Mouse (Mus musculus) megakaryocyte-erythroid progenitor cell, adult 5-6 weeks (primary cell): ENCODE measurements around the gene Rap1gap2. TPM values are rescaled to one million over a fixed set of nuclear protein-coding genes. Genes with fewer than 3 reads are reported as not detected.

ENCODE experiments used
- ATAC-seq: replicated peaks from 2 replicates; pipeline ENCODE4 v1.8.0; 2016; ENCODE audit warnings: mild to moderate bottlenecking, inconsistent platforms; ENCODE audit not compliant: severe bottlenecking, poor library complexity, low FRiP score, low TSS enrichment
- total RNA-seq, 2 experiments: library from RNA; stranded (forward) in 1 of 2; stranded (reverse) in 1 of 2; fragments of 200-1000, 215-1000 nt in 1 of 2; fragments of >200 nt in 1 of 2; fragmentation: Nextera tagmentation in 1 of 2; gene quantifications; 2 replicates each; pipeline ENCODE4 v1.2.3; 2014 to 2017

Gene Rap1gap2
- total RNA-seq, 2 experiments from 2014 or later = 1.6 to 2.3 TPM

DNA sequence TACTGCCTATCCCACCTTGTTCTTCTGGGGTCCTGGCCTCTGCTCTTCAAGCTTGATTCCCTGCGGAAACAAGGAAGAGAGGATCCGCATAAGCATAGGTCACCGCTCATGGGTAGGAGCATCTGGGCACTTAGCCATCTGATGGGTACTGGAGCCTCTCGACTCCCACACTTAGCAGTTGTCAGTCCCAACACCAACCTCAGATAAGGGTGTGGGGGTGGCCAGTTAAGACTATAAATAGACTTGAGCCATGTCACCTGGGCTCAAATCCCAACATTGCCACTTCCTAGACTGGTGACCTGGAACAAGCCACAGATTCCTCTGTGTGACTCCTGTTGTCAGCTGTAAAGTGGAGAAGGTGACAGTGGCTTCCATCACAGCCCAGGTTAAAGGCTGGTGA, 172.5 kb downstream of the Rap1gap2 start:
- no peak for ATAC-seq

GRCm38 (mm10) chr11:74435366-74435765, 175.3 kb downstream of the Rap1gap2 start:
- ATAC-seq = no peak

- ATAC-seq = no peak
Measured at GRCm38 (mm10) chr11:74433000-74433399, 177.7 kb downstream of the Rap1gap2 start.

DNA sequence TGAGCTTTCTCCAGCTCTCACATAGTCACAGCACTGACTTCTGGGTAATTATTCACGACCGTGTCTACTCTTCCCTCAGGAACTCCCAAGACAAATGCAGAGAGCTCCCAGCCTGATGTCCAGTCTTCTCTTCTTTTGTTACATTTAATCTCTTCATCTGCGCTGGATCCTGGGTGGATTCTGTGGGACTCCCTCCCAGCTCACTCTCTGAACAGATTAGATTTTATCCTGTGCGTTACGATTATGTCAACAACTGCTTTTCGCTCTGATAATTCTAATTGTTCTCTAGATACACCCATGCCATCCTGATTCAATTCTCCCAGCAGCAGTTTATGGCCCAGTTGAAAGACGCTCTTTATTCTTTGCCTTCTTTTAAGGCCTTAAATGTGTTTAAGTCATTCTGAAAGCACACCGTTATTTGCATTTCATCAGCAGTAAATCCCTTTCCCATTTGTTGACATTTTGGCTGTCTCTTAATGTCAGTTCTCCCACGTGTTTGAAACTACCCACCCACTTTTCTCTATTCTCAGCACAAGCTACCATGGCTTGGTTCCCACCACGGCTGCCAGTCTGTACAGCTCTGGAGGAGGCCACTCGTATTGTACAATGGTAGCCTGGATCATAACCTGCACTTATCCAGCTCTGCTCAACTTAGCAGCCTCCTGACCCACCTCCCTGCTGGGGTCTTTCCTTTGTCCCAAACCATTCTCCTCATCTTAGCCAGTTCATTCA, 180.8 kb downstream of the Rap1gap2 start:
- ATAC-seq = no peak

GRCm38 (mm10) chr11:74426306-74426705, 184.4 kb downstream of the Rap1gap2 start:
- no peak for ATAC-seq

- no peak for ATAC-seq
Measured at GRCm38 (mm10) chr11:74422019-74422418, 188.7 kb downstream of the Rap1gap2 start.

DNA sequence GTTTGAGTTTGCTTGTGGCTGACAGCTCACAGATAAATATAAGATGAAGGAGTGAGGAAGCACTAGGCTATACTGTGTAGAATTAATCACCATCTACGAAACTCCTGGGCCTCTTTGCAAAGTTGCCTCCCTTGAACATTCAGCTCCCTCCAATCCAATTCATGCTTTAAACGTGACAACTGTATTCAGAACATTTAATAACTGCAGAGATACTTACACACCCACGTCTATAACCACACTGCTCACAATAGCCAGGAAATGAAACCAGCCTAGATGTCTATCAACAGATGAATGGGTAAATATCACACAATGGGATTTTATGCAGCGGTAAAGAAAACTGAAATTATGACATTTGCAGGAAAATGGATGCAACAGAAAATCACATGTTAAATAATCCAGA, 189.6 kb downstream of the Rap1gap2 start:
- ATAC-seq = no peak

DNA sequence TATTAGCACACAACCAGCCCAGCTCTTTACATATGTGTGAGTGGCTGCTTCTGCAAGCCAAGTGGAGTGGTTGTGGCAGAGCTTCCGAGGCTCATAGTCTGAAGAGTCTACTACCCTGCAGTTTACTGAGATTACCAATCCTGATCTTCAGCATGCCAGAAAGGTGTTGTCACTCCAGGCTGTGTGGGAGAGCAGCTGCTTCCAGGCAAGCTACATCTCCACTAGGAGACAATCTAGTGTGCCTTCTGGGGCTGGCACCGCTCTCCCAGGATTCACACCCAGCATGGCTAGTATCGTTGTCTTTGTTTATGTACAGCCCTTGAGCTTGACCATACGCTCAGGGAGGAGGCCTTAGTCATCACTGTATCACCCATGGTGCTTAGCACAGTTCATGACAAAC, 191.1 kb downstream of the Rap1gap2 start:
- ATAC-seq = no peak

GRCm38 (mm10) chr11:74415736-74416135, 195.0 kb downstream of the Rap1gap2 start:
- ATAC-seq = no peak

DNA sequence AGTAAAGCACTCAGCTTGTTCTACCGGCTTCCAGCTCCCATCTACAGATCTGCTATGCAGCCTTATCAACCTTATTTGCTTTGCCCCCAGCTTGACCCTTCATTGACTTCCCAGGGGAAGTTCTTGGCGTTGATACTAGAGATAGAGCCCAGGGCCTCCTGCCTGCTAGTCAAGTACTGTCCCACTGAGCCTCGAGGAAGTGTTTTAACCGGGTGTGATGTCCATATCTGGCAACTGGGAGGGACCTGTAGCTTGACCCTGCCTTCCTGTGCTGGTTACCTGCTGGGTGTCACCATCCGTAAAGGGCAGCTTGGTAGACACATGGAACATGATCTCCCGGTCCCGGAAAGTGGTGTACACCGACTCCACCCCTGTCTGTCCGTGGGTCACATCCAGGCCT, 196.6 kb downstream of the Rap1gap2 start:
- ATAC-seq = no peak

GRCm38 (mm10) chr11:74413449-74413972, 197.2 kb downstream of the Rap1gap2 start:
- no peak for ATAC-seq

DNA sequence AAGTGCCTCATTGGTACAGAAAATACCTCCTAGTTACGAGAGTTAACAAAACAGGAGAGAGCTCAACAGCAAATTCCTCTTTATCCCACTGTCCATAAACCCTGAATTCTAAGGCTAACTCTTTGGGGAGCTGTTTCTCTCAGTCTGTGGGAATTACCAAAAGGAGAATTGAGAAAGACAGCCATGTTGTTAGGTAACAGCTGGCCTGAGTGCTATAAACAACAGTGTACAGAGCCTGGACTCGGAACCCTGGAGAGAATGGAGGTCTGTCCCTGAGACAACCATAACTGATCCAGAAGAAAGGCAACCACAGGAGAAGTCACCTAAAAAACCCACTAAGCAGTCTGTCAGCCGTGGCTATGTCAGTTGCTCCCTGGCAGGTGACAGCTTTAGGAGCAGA, 198.3 kb downstream of the Rap1gap2 start:
- no peak for ATAC-seq

DNA sequence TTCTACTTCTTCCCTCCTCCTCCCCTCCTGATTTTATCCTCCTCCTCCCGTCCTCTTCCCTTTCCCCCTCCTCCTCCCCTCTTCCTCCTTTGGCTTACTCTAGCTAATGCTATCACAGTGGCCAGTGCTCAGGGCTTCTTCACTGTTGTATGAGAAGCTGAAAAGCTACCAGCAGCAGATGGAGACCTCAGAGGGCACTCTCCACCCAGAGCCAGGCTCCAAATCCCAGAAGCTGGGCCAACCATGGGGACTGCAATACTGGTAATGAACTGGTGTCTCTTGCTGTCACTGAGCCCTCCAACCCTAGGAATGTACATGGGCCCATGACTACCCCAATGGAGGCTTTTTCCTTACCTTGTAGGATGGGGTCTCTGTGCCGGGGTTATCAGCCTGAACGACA, 198.8 kb downstream of the Rap1gap2 start:
- no peak for ATAC-seq

DNA sequence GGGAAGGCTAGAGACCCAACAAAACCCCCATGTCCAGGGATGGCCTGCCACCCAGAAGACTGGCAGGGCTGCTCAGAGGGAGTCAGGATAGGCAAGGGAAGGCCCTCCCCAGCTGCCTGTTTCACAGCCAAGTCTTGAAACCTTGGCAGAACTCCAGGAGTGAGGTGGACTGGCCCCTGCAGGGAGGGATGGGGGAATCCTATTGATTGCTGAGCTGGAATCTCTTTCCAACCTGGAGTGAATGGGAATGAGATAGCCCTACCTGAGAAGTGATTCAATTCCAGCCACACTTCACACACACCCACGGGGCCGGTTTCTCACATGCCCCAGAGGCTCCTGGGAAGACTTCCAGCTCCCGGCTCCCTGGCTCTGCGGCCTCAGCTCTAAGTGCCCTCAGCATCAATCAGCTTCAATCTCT, 200.9 kb downstream of the Rap1gap2 start:
- no peak for ATAC-seq

DNA sequence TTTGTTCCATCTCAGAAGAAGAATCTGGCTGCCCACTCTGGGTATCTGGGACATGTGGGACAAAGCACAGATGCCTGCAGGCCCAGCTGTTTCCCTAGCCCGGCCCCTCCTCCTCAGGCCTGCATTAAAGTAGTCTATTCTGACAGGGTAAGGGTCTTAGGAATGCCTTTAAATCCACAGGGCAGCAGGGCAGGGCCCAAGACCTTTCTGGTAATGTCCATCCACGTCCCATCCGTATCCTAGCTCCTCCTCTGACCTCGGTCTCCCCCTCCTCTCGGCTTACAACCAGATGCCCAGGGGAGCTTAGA, 201.3 kb downstream of the Rap1gap2 start:
- no peak for ATAC-seq

DNA sequence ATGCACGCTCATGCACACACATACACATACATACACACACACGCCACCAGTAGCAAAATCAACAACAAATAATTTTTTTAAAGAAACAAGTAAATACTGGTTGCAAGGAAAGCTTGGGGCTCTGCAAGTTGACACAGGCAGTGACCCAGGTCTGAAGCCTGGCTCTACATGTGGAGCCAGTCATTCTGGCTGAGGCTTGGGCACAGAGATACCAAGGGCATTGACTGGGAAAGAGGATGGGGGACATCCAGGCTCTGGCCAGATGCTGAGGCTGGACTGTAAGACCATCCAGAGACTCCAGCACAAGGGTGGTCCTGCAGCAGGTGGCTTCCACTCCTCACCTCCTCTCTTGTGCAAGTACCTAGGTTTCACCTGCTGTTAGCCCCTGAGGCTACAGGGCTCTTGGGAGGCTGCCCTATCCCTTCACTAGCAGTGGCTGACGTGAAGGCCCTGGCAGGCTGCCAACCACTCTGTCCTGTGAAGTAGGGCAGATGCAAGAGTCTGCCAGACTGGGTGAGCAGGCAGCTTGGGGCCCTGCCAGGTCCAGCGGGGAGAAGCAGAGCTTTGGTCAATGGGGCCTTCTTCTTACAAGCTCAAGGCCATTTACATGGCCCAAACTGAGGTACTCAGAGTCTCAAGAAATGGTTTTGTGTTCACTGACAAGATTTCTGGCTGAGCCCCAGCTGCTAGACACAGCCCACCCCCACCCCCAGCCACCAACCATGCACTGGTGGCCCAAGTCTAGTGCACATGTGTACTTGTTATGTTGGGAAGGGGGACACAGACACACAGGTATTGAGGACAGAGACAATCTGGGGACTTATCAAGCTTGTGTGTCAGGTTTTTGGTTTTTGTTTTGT, 201.9 kb downstream of the Rap1gap2 start:
- peak; percentile 79 for ATAC-seq

- no peak for ATAC-seq
Measured at GRCm38 (mm10) chr11:74405201-74405600, 205.5 kb downstream of the Rap1gap2 start.

GRCm38 (mm10) chr11:74404216-74404615, 206.5 kb downstream of the Rap1gap2 start:
- no peak for ATAC-seq

DNA sequence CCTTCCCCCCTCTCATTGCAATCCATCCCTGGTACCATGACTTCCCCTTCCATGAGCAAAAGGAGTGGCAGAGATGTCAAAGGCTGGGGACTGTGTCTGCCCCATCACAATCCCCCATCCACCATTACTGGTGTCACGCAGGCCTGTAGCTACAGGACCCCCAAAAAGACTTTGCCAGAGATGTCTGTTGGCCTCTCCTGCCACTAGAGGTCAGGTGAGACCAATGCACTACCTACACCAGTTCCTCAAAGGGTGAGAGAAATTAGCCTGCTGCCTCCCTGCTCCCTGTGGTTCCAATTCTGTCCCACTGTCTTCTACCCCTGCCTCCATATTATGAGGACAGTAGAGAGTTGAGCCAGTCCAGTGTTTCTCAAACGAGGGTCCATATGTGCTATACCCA, 208.6 kb downstream of the Rap1gap2 start:
- 0 out of 2 replicates have a peak, but pooled peaks have one; percentile 23 for ATAC-seq

DNA sequence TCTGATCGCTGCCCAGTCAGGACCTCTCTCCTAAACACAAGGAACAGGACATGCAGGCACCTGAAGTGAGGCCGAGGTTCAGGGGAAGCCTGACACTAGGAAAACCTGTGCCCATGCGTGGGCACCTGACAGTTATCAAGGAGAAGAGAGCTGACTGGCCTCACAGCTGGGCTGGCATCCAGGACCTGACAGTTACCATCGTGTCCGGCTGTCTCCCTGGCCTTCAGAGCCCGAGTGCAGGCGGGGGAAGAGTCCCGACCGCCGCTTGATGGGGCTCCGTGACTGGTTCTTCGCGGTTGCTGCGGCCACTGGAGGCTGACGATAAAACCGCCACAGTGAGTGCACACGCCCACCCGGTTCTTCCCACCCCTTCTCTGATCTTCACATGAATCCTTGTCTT, 215.1 kb downstream of the Rap1gap2 start:
- ATAC-seq = no peak

- no peak for ATAC-seq
Measured at GRCm38 (mm10) chr11:74393489-74393888, 217.2 kb downstream of the Rap1gap2 start.
